Mouse (Mus musculus) brain, embryonic 18.5 days (tissue): ENCODE results near the gene Jak1.
"Not testable (repeated sequence)": the region's sequence is repeated elsewhere in the genome, so short reads cannot be mapped to it uniquely, and the experiment has no call there.

Experiments used
- DNase-seq: peaks from one replicate; pipeline ENCODE4 v3.0.0-alpha.2; 2012; ENCODE audit warnings: low read depth, low spot score

Jak1 gene

GRCm38 (mm10) chr4:101276456-101277070 lies 11.5 kb upstream of the Jak1 start:
- DNase-seq, result no peak

GRCm38 (mm10) chr4:101275881-101276280 lies 10.8 kb upstream of the Jak1 start:
- DNase-seq, result no peak

GRCm38 (mm10) chr4:101270734-101271133 lies 5.7 kb upstream of the Jak1 start:
- DNase-seq, result no peak

GRCm38 (mm10) chr4:101268506-101268905 lies 3.4 kb upstream of the Jak1 start:
- not testable (repeated sequence) for DNase-seq

- no peak for DNase-seq
These were observed 441 bp upstream of the Jak1 start for GRCm38 (mm10) chr4:101265523-101265922.

- no peak for DNase-seq
These were observed 928 bp downstream of the Jak1 start for GRCm38 (mm10) chr4:101263968-101264740.

- DNase-seq, result no peak
These were observed 3.5 kb downstream of the Jak1 start for GRCm38 (mm10) chr4:101261596-101261995.

- no peak for DNase-seq
These were observed 4.3 kb downstream of the Jak1 start for GRCm38 (mm10) chr4:101260744-101261291.

- DNase-seq, result no peak
These were observed 8.4 kb downstream of the Jak1 start for GRCm38 (mm10) chr4:101256526-101257210.

- DNase-seq, result no peak
These were observed 10.3 kb downstream of the Jak1 start for GRCm38 (mm10) chr4:101254606-101255349.

- DNase-seq, result no peak
These were observed 11.1 kb downstream of the Jak1 start for GRCm38 (mm10) chr4:101254015-101254414.

GRCm38 (mm10) chr4:101252781-101253622 lies 12.1 kb downstream of the Jak1 start:
- no peak for DNase-seq

GRCm38 (mm10) chr4:101252016-101252415 lies 13.1 kb downstream of the Jak1 start:
- no peak for DNase-seq

- no peak for DNase-seq
These were observed 14.9 kb downstream of the Jak1 start for GRCm38 (mm10) chr4:101249977-101250743.

GRCm38 (mm10) chr4:101247355-101247754 lies 17.7 kb downstream of the Jak1 start:
- DNase-seq, result no peak

GRCm38 (mm10) chr4:101246569-101246968 lies 18.5 kb downstream of the Jak1 start:
- no peak for DNase-seq

- no peak for DNase-seq
These were observed 20.6 kb downstream of the Jak1 start for GRCm38 (mm10) chr4:101244257-101245011.

GRCm38 (mm10) chr4:101240875-101241173 lies 24.3 kb downstream of the Jak1 start:
- no peak for DNase-seq

- DNase-seq, result no peak
These were observed 24.8 kb downstream of the Jak1 start for GRCm38 (mm10) chr4:101240163-101240874.
